Mouse (Mus musculus) heart, postnatal 0 days (tissue): Measurements from ENCODE around the gene Ccdc62.

ENCODE experiments used
- CTCF ChIP-seq: IDR thresholded peaks from 2 replicates; pipeline ENCODE4 v1.5.1; 2016; ENCODE audit warnings: antibody characterized with exemption, control low read depth, low read depth
- EP300 ChIP-seq: IDR thresholded peaks from 2 replicates; pipeline ENCODE4 v1.6.1; 2016; ENCODE audit warnings: antibody characterized with exemption, low read depth

- TF ChIP-seq CTCF (no peak), EP300 (no peak)
Measured at GRCm38 (mm10) chr5:123969216-123969615, 38.7 kb downstream of the Ccdc62 start.
